Mouse (Mus musculus) kidney, postnatal 36 days (tissue): ENCODE data around the gene Olfr1277.

Experiments
- DNase-seq, 2 experiments: peaks; one replicate each; pipeline ENCODE4 v3.0.0; 2021 to 2022; ENCODE audit warnings: mixed read lengths in 2 of 2

Olfr1277 gene

GRCm38 (mm10) chr2:111274006-111274405 lies at the start of gene Olfr1277:
Olfr1277 (minus strand) TSS chr2:111274106.
- DNase-seq, result no peak

DNA sequence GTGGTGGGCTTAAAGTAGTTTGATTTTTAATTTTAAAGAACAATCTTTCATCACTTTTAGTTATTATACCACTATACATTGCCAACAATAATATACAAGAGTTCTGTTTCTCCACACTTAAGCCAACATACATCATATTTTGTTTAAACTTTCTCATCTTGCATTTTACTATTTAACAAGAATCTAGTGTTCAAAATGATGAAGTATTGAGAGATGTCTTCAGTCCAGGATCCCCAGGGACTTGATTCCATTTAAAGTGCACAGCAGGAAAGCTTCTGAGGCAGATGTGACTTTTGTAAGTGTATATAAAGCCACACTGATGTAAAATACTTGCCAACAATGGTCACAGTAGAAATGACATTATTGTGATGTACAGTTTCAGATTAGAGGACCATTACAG lies 39.8 kb upstream of the Olfr1277 start, which contains the start of gene Olfr1280:
TSS of gene Olfr1280 (plus strand) at position 301 of the 400 bp plus-strand sequence.
- no peak for DNase-seq

DNA sequence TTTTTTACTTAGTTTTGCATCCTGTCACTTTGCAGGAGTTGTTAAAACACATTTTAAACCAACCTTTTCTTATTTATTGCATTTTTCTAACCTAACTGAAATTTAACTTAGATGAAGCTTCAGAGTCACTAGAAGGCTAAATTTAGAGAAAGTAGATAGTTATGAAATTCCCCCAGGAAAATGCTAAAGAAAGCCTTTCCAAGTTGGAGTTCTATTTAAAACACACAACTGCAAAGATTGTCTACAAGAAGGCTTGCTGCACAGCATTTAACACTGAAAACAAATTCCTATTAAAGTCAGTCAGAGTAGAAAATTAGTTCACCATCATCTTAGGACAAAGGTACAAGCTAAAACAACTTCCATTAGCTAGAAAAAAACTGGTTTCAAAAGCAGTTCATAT lies 26.5 kb upstream of the Olfr1277 start, which contains the start of gene Olfr1279:
TSS of gene Olfr1279 (plus strand) at position 262 of the 400 bp plus-strand sequence.
- DNase-seq, result no peak

DNA sequence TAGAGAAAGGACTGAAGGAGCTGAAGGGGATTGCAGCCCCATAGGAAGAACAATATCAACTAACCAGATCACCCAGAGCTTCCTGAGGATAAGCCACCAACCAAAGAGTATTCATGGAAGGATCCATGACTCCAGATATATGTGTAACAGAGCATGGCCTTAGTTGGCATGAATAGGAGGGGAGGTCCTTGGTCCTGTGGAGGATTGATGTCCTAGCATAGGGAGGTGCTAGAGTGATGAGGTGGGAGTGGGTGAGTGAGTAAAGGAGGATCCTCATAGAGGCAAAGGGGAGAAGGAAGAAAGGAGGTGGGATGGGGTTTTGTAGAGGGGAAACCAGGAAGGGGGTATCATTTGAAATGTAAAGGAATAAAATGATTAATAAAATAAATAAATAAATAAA lies 24.6 kb upstream of the Olfr1277 start:
- no peak for DNase-seq

DNA sequence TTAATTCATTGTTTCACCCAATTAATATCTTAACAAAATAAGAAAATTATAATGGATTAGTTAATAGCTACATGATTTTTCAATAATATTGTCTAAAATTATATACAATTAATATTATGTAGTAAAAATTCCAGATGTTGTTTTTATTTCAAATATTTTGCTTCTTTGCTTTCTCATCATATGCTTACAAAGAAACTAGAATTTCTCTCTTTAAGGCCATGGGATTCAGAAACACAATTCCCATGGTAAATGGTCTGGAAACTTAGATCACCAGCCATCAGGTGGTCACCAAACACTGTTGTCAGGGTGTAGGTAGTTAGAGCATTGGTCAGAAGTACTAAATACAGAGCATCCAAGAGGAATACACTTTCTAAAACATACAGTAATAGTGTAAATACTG lies 15.9 kb upstream of the Olfr1277 start, which contains the start of gene Olfr1278:
TSS of gene Olfr1278 (plus strand) at position 301 of the 400 bp plus-strand sequence.
- DNase-seq, result no peak

GRCm38 (mm10) chr2:111254216-111254615 lies 19.7 kb downstream of the Olfr1277 start, which contains the start of gene Olfr1276:
Olfr1276 (plus strand) TSS chr2:111254516.
- DNase-seq, result no peak

- no peak for DNase-seq
Observed at GRCm38 (mm10) chr2:111235186-111235585, 38.7 kb downstream of the Olfr1277 start, which contains the start of gene Olfr1275. Olfr1275 (minus strand) TSS chr2:111235286.

DNA sequence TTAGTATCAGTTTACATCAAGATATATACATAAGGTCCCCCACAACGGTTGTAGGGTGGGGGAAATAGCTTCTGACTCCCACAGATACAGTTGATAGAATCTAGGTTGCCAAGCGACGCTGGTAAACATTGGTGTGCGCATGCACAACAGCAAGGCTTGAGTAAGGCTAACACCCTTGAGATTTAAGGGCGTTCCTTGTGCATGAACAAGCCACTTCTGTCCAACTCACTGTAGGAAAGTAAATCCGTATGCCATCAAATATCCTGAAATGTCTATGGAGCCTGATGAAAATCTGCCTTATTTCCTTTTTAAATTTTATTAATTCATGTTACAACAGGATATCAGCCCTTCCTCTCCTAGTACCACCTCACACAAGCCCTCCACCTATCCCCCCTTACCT lies 44.4 kb downstream of the Olfr1277 start, which contains the start of gene 4930430A15Rik:
TSS of gene 4930430A15Rik (minus strand) at position 101 of the 400 bp plus-strand sequence.
- DNase-seq, result no peak
